Mouse (Mus musculus): ENCODE results near the gene Dnajc13.

DNA sequence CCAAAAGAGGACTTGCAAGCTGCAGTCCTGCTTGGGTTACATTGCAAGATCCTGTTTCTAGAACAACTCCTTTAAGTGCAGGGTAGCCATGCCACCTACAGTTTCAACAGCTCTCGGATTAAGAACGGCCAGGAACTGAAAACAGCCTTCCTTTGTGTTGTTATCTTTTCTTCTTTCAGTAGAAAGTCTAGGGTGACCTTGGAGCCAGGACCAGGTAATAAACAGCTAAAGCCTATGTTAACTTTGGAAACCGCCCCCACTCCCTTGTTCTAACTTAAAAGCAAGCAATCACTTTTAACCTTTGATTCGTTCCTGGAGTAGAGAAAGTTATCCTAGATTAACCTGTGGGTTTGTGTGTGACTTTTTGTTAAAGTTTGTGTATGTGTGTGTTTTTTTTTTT lies 41.6 kb upstream of the Dnajc13 start:
- no peak for TF ChIP-seq CTCF (IDR thresholded peaks at IDR 0.05; ENCODE audit: borderline replicate concordance, insufficient read depth, low read length)
- TF ChIP-seq POLR2A (IDR thresholded peaks at IDR 0.05; ENCODE audit: low read depth, low read length), result no peak
